In the genomic region with DNA sequence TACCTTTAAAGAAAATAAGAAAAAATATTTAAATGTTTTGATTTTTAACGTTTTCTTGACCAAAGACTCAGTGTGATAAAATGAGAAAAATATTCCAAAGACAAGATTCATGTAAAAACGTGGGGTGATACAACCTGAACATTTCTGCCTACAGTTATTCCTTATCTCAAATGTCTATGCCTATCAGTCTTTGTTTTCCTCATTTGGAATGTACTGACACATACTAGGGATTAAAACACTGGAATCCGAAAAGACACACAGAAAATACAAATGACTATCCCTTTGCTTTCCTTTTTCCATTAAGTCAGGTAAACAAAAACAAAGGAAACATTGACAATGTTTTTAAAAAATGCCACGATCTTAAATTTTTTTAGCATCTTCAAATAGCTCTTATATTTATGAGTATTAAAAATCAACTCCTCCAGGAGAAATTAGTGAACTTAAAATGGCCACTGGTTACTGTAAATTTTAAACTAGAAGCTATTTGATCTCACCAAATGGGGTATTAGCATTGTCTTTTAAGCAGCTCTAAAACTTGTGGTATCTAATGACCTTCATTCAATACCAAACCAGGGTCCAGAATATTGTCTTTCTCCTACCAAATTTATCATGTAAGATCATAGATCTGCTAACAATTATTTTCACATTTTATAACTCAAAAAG, we compare ENCODE assay signal across 8 mouse cellular contexts. TPM values are rescaled to one million over a fixed set of nuclear protein-coding genes. Genes with fewer than 3 reads are reported as not detected.
A peak's percentile ranks its signal among the peaks of the same experiment; 100 is the strongest.
DNase-seq lines count a peak whose midpoint lies in the region; ATAC-seq and TF ChIP-seq lines count a peak whose summit lies in the region.
"Had no signal": no experiment of that assay in that cellular context is flagged by ENCODE, and none has a peak within 500 bp of the region (broad histone marks: within the 10 kb centered on the region; RNA-seq: fewer than 3 reads in every experiment).

No protein-coding gene starts in this region.

- no peak for ATAC-seq in lung, embryonic 14.5 days (ENCODE audit: insufficient read depth)
- ATAC-seq in embryonic facial prominence, embryonic 14.5 days (ENCODE audit: low read depth), result no peak
- no peak for ATAC-seq in limb, embryonic 11.5 days (ENCODE audit: insufficient number of reproducible peaks, low FRiP score, low TSS enrichment, low read depth)
- ATAC-seq in stomach, embryonic 14.5 days (ENCODE audit: insufficient number of reproducible peaks, insufficient read depth, low FRiP score, low read depth), result no peak

- peak overlapping the region; percentile 100 for H3K9ac ChIP-seq in lung, embryonic 14.5 days
- peak overlapping the region; percentile 100 for H3K9ac ChIP-seq in embryonic facial prominence, embryonic 14.5 days (ENCODE audit: low read depth, low read length)
- H3K9ac ChIP-seq in limb, embryonic 11.5 days (ENCODE audit: low read length), result no peak overlapping the region
- peak overlapping the region; percentile 100 for H3K9ac ChIP-seq in stomach, embryonic 14.5 days (replicated peaks; ENCODE audit: low read depth, low read length)

- WGBS in lung, embryonic 14.5 days, result 3% methylated on average over 4 of the region's 4 CpGs
- 5% methylated on average over 4 of the region's 4 CpGs for WGBS in embryonic facial prominence, embryonic 14.5 days
- WGBS in limb, embryonic 11.5 days, result 31% methylated on average over 4 of the region's 4 CpGs
- 3% methylated on average over 4 of the region's 4 CpGs for WGBS in stomach, embryonic 14.5 days

- H3K27ac ChIP-seq in lung, embryonic 14.5 days (ENCODE audit: low read depth), result peak overlapping the region; percentile 100
- H3K27ac ChIP-seq in embryonic facial prominence, embryonic 14.5 days (replicated peaks; ENCODE audit: low read depth, low read length), result peak overlapping the region; percentile 100
- H3K27ac ChIP-seq in limb, embryonic 11.5 days (replicated peaks; ENCODE audit: low read depth, low read length), result no peak overlapping the region
- H3K27ac ChIP-seq in stomach, embryonic 14.5 days (ENCODE audit: low read length), result peak overlapping the region; percentile 100; the same call in 1 of the 2 replicates

- peak overlapping the region; percentile 65 for H3K4me2 ChIP-seq in lung, embryonic 14.5 days
- H3K4me2 ChIP-seq in embryonic facial prominence, embryonic 14.5 days (ENCODE audit: low read depth, low read length), result peak overlapping the region; percentile 70
- peak overlapping the region; percentile 48 for H3K4me2 ChIP-seq in limb, embryonic 11.5 days (ENCODE audit: low read depth, severe bottlenecking)
- peak overlapping the region; percentile 60 for H3K4me2 ChIP-seq in stomach, embryonic 14.5 days (replicated peaks; ENCODE audit: low read depth, low read length)

- DNase-seq in lung, embryonic 14.5 days, result peak; percentile 63
- DNase-seq in lung, postnatal 10 days, result no peak
- DNase-seq in embryonic facial prominence, embryonic 14.5 days (ENCODE audit: low spot score), result no peak
- no peak for DNase-seq in limb, embryonic 11.5 days (ENCODE audit: low spot score)
- no peak for DNase-seq in right cerebral cortex, postnatal 25 days
- DNase-seq in layer of hippocampus, adult 9-11 months, result no peak
- DNase-seq: adrenal gland, postnatal 10 days had no signal

- no peak for TF ChIP-seq CTCF in lung, embryonic 14.5 days (IDR thresholded peaks at IDR 0.05; ENCODE audit: low read depth)

- no peaks in the 10 kb centered on the region for H3K27me3 ChIP-seq in lung, embryonic 14.5 days (ENCODE audit: insufficient read depth, low read length)
- no peaks in the 10 kb centered on the region for H3K27me3 ChIP-seq in embryonic facial prominence, embryonic 14.5 days (replicated peaks; ENCODE audit: control insufficient read depth, insufficient read depth, low read length)
- no peaks in the 10 kb centered on the region for H3K27me3 ChIP-seq in limb, embryonic 11.5 days (ENCODE audit: control insufficient read depth, insufficient read depth, low read length)
- no peaks in the 10 kb centered on the region for H3K27me3 ChIP-seq in stomach, embryonic 14.5 days (ENCODE audit: control insufficient read depth, insufficient read depth, low read length)

- peaks cover 19% of the 10 kb centered on the region for H3K36me3 ChIP-seq in lung, embryonic 14.5 days (ENCODE audit: insufficient read depth)
- peaks cover 17% of the 10 kb centered on the region for H3K36me3 ChIP-seq in embryonic facial prominence, embryonic 14.5 days (ENCODE audit: control insufficient read depth, insufficient read depth, low read length)
- H3K36me3 ChIP-seq in limb, embryonic 11.5 days (ENCODE audit: control insufficient read depth, insufficient read depth, low read length), result peaks cover 2% of the 10 kb centered on the region; the same call in 1 of the 2 replicates
- peaks cover 7% of the 10 kb centered on the region for H3K36me3 ChIP-seq in stomach, embryonic 14.5 days (ENCODE audit: control insufficient read depth, insufficient read depth, low read length)

- H3K4me1 ChIP-seq in lung, embryonic 14.5 days (ENCODE audit: insufficient read depth), result peaks cover 11% of the 10 kb centered on the region
- peaks cover 18% of the 10 kb centered on the region for H3K4me1 ChIP-seq in embryonic facial prominence, embryonic 14.5 days (ENCODE audit: control insufficient read depth, insufficient read depth, low read length)
- 0 out of 2 replicates have a peak, but pooled peaks cover 5% of the 10 kb centered on the region for H3K4me1 ChIP-seq in limb, embryonic 11.5 days (ENCODE audit: control insufficient read depth, insufficient read depth, low read length)
- peaks cover 11% of the 10 kb centered on the region; the same call in 1 of the 2 replicates for H3K4me1 ChIP-seq in stomach, embryonic 14.5 days (ENCODE audit: control insufficient read depth, insufficient read depth, low read length)

- no peaks in the 10 kb centered on the region for H3K9me3 ChIP-seq in lung, embryonic 14.5 days (ENCODE audit: low read depth, low read length)
- no peaks in the 10 kb centered on the region for H3K9me3 ChIP-seq in embryonic facial prominence, embryonic 14.5 days (ENCODE audit: control insufficient read depth, low read length)
- H3K9me3 ChIP-seq in limb, embryonic 11.5 days (ENCODE audit: control insufficient read depth, low read length), result no peaks in the 10 kb centered on the region
- no peaks in the 10 kb centered on the region for H3K9me3 ChIP-seq in stomach, embryonic 14.5 days (ENCODE audit: control insufficient read depth, low read depth, low read length)

- peak overlapping the region; percentile 100 for H3K4me3 ChIP-seq in lung, embryonic 14.5 days (ENCODE audit: low read depth, low read length)
- peak overlapping the region; percentile 100 for H3K4me3 ChIP-seq in embryonic facial prominence, embryonic 14.5 days (ENCODE audit: low read depth, low read length)
- H3K4me3 ChIP-seq in limb, embryonic 11.5 days (ENCODE audit: low read depth, low read length), result peak overlapping the region; percentile 100
- H3K4me3 ChIP-seq in stomach, embryonic 14.5 days (ENCODE audit: low read depth, low read length), result peak overlapping the region; percentile 100

RNA-seq across cellular contexts. Expression of a gene that starts 14.4 kb away (rescaled TPM):
- polyA plus RNA-seq in lung, embryonic 14.5 days (2014; fragmentation: Nextera tagmentation; extraction: Ambion mirVana), result 58.7 and 62.1 TPM in 2 replicates
- 39.5 and 54.6 TPM in 2 replicates for polyA plus RNA-seq in embryonic facial prominence, embryonic 14.5 days (2014; fragmentation: Nextera tagmentation; extraction: Ambion mirVana)
- 48.9 and 64.6 TPM in 2 replicates for polyA plus RNA-seq in limb, embryonic 11.5 days (2014; fragmentation: Nextera tagmentation; extraction: Ambion mirVana)
- polyA plus RNA-seq in stomach, embryonic 14.5 days (2014; fragmentation: Nextera tagmentation; extraction: Ambion mirVana), result 71.0 and 77.2 TPM in 2 replicates
